Mouse (Mus musculus) ES-E14 (cell line): ENCODE measurements at regions not wholly inside any gene's neighbourhood (a gene's known extent, or its start where the extent isn't known, plus 50 kb on each side); places are given as distances from the start of the nearest gene placed in this dataset.

Experiments
- DNase-seq: peaks from one replicate; pipeline ENCODE4 v3.0.0-alpha.2; 2013; ENCODE audit warnings: low read depth, low spot score
- H3K27ac ChIP-seq: 2 replicates; pipeline ENCODE4 v1.5.1; 2012; ENCODE audit warnings: low read depth, mild to moderate bottlenecking, low read length, moderate library complexity, mixed read lengths; ENCODE audit not compliant: poor library complexity, insufficient read depth, severe bottlenecking
- H3K36me3 ChIP-seq: 2 replicates; pipeline ENCODE4 v1.6.1; 2012; ENCODE audit warnings: mild to moderate bottlenecking, low read length, moderate library complexity, mixed read lengths; ENCODE audit not compliant: control insufficient read depth, poor library complexity, insufficient read depth, severe bottlenecking
- H3K4me1 ChIP-seq, 2 experiments: fragments of 150-350 bp in 1 of 2; sonication (generic) in 1 of 2; 2 replicates each; pipeline ENCODE4 v1.6.1; 2012; ENCODE audit warnings: low read length in 2 of 2, mild to moderate bottlenecking in 1 of 2, mixed read lengths in 1 of 2; ENCODE audit not compliant: control insufficient read depth in 2 of 2, insufficient read depth in 2 of 2, poor library complexity in 1 of 2
- H3K4me3 ChIP-seq, 2 experiments: fragments of 150-350 bp in 1 of 2; sonication (generic) in 1 of 2; 2 replicates each; pipeline ENCODE4 v1.5.1; 2012; ENCODE audit warnings: low read length in 2 of 2, low read depth in 1 of 2, mild to moderate bottlenecking in 1 of 2, mixed read lengths in 1 of 2; ENCODE audit not compliant: insufficient read depth in 1 of 2, poor library complexity in 1 of 2, severe bottlenecking in 1 of 2
- H3K9ac ChIP-seq: 2 replicates; pipeline ENCODE4 v1.6.1; 2012; ENCODE audit warnings: low read depth, mild to moderate bottlenecking, low read length, mixed read lengths; ENCODE audit not compliant: poor library complexity, insufficient read depth, severe bottlenecking
- H3K9me3 ChIP-seq: fragments of 150-350 bp; sonication (generic); 2 replicates; pipeline ENCODE4 v1.6.1; 2012; ENCODE audit warnings: low read depth, mild to moderate bottlenecking, low read length; ENCODE audit not compliant: control insufficient read depth, insufficient read depth
- CHD2 ChIP-seq: IDR thresholded peaks from 2 replicates; pipeline ENCODE4 v1.6.1; 2014; ENCODE audit warnings: mild to moderate bottlenecking, low read depth, low read length, inconsistent platforms
- HCFC1 ChIP-seq: IDR thresholded peaks from 2 replicates; pipeline ENCODE4 v1.6.1; 2012; ENCODE audit warnings: low read length, inconsistent platforms, borderline replicate concordance; ENCODE audit not compliant: insufficient read depth
- MAFK ChIP-seq: IDR thresholded peaks from 2 replicates; pipeline ENCODE4 v1.6.1; 2014; ENCODE audit warnings: mild to moderate bottlenecking, low read depth, low read length, inconsistent platforms; ENCODE audit not compliant: insufficient read depth
- ZC3H11A ChIP-seq: IDR thresholded peaks from 2 replicates; pipeline ENCODE4 v1.6.1; 2012; ENCODE audit warnings: low read depth, mild to moderate bottlenecking, inconsistent platforms, low read length, borderline replicate concordance
- ZNF384 ChIP-seq: IDR thresholded peaks from 2 replicates; pipeline ENCODE4 v1.6.1; 2012; ENCODE audit warnings: low read depth, low read length, inconsistent platforms
- in situ Hi-C, 2 experiments: fragments of 600-800 bp; cut with MboI; formaldehyde crosslinking; loops; one replicate each; pipeline ENCODE4 v1.15.1; 2025; ENCODE audit warnings: low sequenced_read_pairs in 2 of 2, inconsistent platforms in 1 of 2; ENCODE audit not compliant: unreplicated experiment in 2 of 2

- no peaks in the 10 kb centered on the region for H3K9me3 ChIP-seq
- H3K27ac ChIP-seq, result no peak overlapping the region
- H3K4me1 ChIP-seq, result peaks cover 0 to 2% of the 10 kb centered on the region in 2 experiments; a peak in 1 of 4 replicates
- no peaks in the 10 kb centered on the region for H3K36me3 ChIP-seq
- peak; percentile 13 for DNase-seq
- no peak overlapping the region for H3K4me3 ChIP-seq
- no peak overlapping the region for H3K9ac ChIP-seq
- no peak for TF ChIP-seq ZNF384
- TF ChIP-seq MAFK, result no peak
- no peak for TF ChIP-seq HCFC1
- TF ChIP-seq CHD2, result no peak
- no peak for TF ChIP-seq ZC3H11A
- in situ Hi-C loops, result no loop called here
These were observed 116.0 kb upstream of the Slc22a23 start for GRCm38 (mm10) chr13:34460969-34461368.

- Histone ChIP-seq H3K9me3 (no peaks in the 10 kb centered on the region), H3K4me3 (no peak overlapping the region), H3K9ac (no peak overlapping the region), H3K36me3 (no peaks in the 10 kb centered on the region), H3K27ac (no peak overlapping the region), H3K4me1 (peaks cover 0 to under 1% of the 10 kb centered on the region in 2 experiments; a peak in 1 of 4 replicates)
- TF ChIP-seq ZC3H11A, result no peak
- no peak for TF ChIP-seq CHD2
- no peak for TF ChIP-seq MAFK
- TF ChIP-seq HCFC1, result no peak
- TF ChIP-seq ZNF384, result no peak
- no peak for DNase-seq
- in situ Hi-C loops, result no loop called here
These were observed 111.1 kb upstream of the Slc22a23 start for GRCm38 (mm10) chr13:34456051-34456450.

GRCm38 (mm10) chr13:34446806-34447205 lies 101.8 kb upstream of the Slc22a23 start:
- in situ Hi-C loops, result no loop called here
- H3K4me3 ChIP-seq, result no peak overlapping the region
- H3K4me1 ChIP-seq, result no peaks in the 10 kb centered on the region
- no peak overlapping the region for H3K9ac ChIP-seq
- DNase-seq, result no peak
- no peak overlapping the region for H3K27ac ChIP-seq
- TF ChIP-seq ZNF384, result no peak
- H3K36me3 ChIP-seq, result no peaks in the 10 kb centered on the region
- no peaks in the 10 kb centered on the region for H3K9me3 ChIP-seq

GRCm38 (mm10) chr13:34446327-34446726 lies 101.3 kb upstream of the Slc22a23 start:
- TF ChIP-seq ZC3H11A (no peak), MAFK (no peak), CHD2 (no peak), HCFC1 (no peak), ZNF384 (no peak)
- no peak overlapping the region for H3K4me3 ChIP-seq
- no peak overlapping the region for H3K27ac ChIP-seq
- in situ Hi-C loops, result no loop called here
- H3K4me1 ChIP-seq, result no peaks in the 10 kb centered on the region
- H3K9ac ChIP-seq, result no peak overlapping the region
- DNase-seq, result no peak
- H3K9me3 ChIP-seq, result no peaks in the 10 kb centered on the region
- no peaks in the 10 kb centered on the region for H3K36me3 ChIP-seq

GRCm38 (mm10) chr13:34441347-34441746 lies 96.4 kb upstream of the Slc22a23 start:
- no peak for DNase-seq
- no peaks in the 10 kb centered on the region for H3K4me1 ChIP-seq
- H3K36me3 ChIP-seq, result no peaks in the 10 kb centered on the region
- no peak overlapping the region for H3K9ac ChIP-seq
- in situ Hi-C loops, result no loop called here
- no peak overlapping the region for H3K4me3 ChIP-seq
- H3K27ac ChIP-seq, result no peak overlapping the region
- H3K9me3 ChIP-seq, result no peaks in the 10 kb centered on the region
- no peak for TF ChIP-seq CHD2
- TF ChIP-seq HCFC1, result no peak
- TF ChIP-seq MAFK, result no peak
- no peak for TF ChIP-seq ZC3H11A
